In genomic region chr6:67237977-67238376, GRCm38 (mm10) we compare ENCODE assay signal across 8 mouse cellular contexts. TPM values are rescaled to one million over a fixed set of nuclear protein-coding genes. Genes with fewer than 3 reads are reported as not detected.
A peak's percentile ranks its signal among the peaks of the same experiment; 100 is the strongest.
DNase-seq lines count a peak whose midpoint lies in the region; ATAC-seq lines count a peak whose summit lies in the region.

Gene Serbp1, plus strand, starts transcription at chr6:67238176.

- H3K4me3 ChIP-seq in lung, embryonic 15.5 days = no peak within 1 kb of the TSS
- no peak within 1 kb of the TSS for H3K4me3 ChIP-seq in embryonic facial prominence, embryonic 12.5 days
- H3K4me3 ChIP-seq in heart, embryonic 12.5 days = no peak within 1 kb of the TSS
- H3K4me3 ChIP-seq in midbrain, embryonic 15.5 days = no peak within 1 kb of the TSS

- 27% methylated on average over 12 of the region's 12 CpGs for WGBS in lung, embryonic 15.5 days
- 21% methylated on average over 12 of the region's 12 CpGs for WGBS in embryonic facial prominence, embryonic 12.5 days
- WGBS in heart, embryonic 12.5 days = 30% methylated on average over 12 of the region's 12 CpGs
- 29% methylated on average over 12 of the region's 12 CpGs for WGBS in midbrain, embryonic 15.5 days

- intact Hi-C loops in left cerebral cortex, postnatal 10 days (cut with DNase I) = no loop called here

- H3K4me2 ChIP-seq in lung, embryonic 15.5 days = peak within 1 kb of the TSS; percentile 8; the same call in 1 of the 2 replicates
- H3K4me2 ChIP-seq in embryonic facial prominence, embryonic 12.5 days (replicated peaks) = no peak within 1 kb of the TSS
- H3K4me2 ChIP-seq in heart, embryonic 12.5 days = no peak within 1 kb of the TSS
- H3K4me2 ChIP-seq in midbrain, embryonic 15.5 days = no peak within 1 kb of the TSS

- DNase-seq in lung, postnatal 4 days = no peak
- no peak for DNase-seq in left cerebral cortex, postnatal 10 days (ENCODE audit: extremely low spot score in 1 of 2, low spot score in 2 of 2)
- DNase-seq in T-cell, adult 2 months (ENCODE audit: low spot score) = no peak
- no peak for DNase-seq in cerebellum, postnatal 4 days (ENCODE audit: low spot score in 2 of 2)

- H3K27me3 ChIP-seq in lung, embryonic 15.5 days = no peaks in the 10 kb centered on the region
- H3K27me3 ChIP-seq in embryonic facial prominence, embryonic 12.5 days = no peaks in the 10 kb centered on the region
- no peaks in the 10 kb centered on the region for H3K27me3 ChIP-seq in heart, embryonic 12.5 days (replicated peaks)
- H3K27me3 ChIP-seq in midbrain, embryonic 15.5 days (replicated peaks) = no peaks in the 10 kb centered on the region

- H3K27ac ChIP-seq in lung, embryonic 15.5 days = no peak within 1 kb of the TSS
- H3K27ac ChIP-seq in embryonic facial prominence, embryonic 12.5 days = no peak within 1 kb of the TSS
- H3K27ac ChIP-seq in heart, embryonic 12.5 days (ENCODE audit: poor library complexity, severe bottlenecking) = no peak within 1 kb of the TSS
- no peak within 1 kb of the TSS for H3K27ac ChIP-seq in midbrain, embryonic 15.5 days

- H3K4me1 ChIP-seq in lung, embryonic 15.5 days = no peaks in the 10 kb centered on the region
- H3K4me1 ChIP-seq in embryonic facial prominence, embryonic 12.5 days = no peaks in the 10 kb centered on the region
- H3K4me1 ChIP-seq in heart, embryonic 12.5 days (replicated peaks) = no peaks in the 10 kb centered on the region
- no peaks in the 10 kb centered on the region for H3K4me1 ChIP-seq in midbrain, embryonic 15.5 days

- ATAC-seq in lung, embryonic 15.5 days (ENCODE audit: borderline replicate concordance, extremely low read depth, low FRiP score, low TSS enrichment) = no peak
- no peak for ATAC-seq in embryonic facial prominence, embryonic 12.5 days (ENCODE audit: insufficient number of reproducible peaks, insufficient read depth, low FRiP score, low TSS enrichment)
- no peak for ATAC-seq in heart, embryonic 12.5 days (ENCODE audit: insufficient number of reproducible peaks, low FRiP score)
- ATAC-seq in midbrain, embryonic 15.5 days (replicated peaks) = no peak

- no peaks in the 10 kb centered on the region for H3K36me3 ChIP-seq in lung, embryonic 15.5 days
- H3K36me3 ChIP-seq in embryonic facial prominence, embryonic 12.5 days = no peaks in the 10 kb centered on the region
- H3K36me3 ChIP-seq in heart, embryonic 12.5 days = no peaks in the 10 kb centered on the region
- H3K36me3 ChIP-seq in midbrain, embryonic 15.5 days (replicated peaks) = no peaks in the 10 kb centered on the region

- H3K9me3 ChIP-seq in lung, embryonic 15.5 days = no peaks in the 10 kb centered on the region
- no peaks in the 10 kb centered on the region for H3K9me3 ChIP-seq in embryonic facial prominence, embryonic 12.5 days
- no peaks in the 10 kb centered on the region for H3K9me3 ChIP-seq in heart, embryonic 12.5 days (replicated peaks)
- H3K9me3 ChIP-seq in midbrain, embryonic 15.5 days = no peaks in the 10 kb centered on the region

- no peak within 1 kb of the TSS for H3K9ac ChIP-seq in lung, embryonic 15.5 days
- H3K9ac ChIP-seq in embryonic facial prominence, embryonic 12.5 days = no peak within 1 kb of the TSS
- H3K9ac ChIP-seq in heart, embryonic 12.5 days = no peak within 1 kb of the TSS
- no peak within 1 kb of the TSS for H3K9ac ChIP-seq in midbrain, embryonic 15.5 days

RNA-seq across cellular contexts. Expression of gene Serbp1, which starts in this region (rescaled TPM):
- 374 and 403 TPM in 2 replicates for polyA plus RNA-seq in lung, embryonic 15.5 days (2015; fragmentation: Nextera tagmentation; extraction: Ambion mirVana)
- 454 and 487 TPM in 2 replicates for polyA plus RNA-seq in embryonic facial prominence, embryonic 12.5 days (2016; fragmentation: Nextera tagmentation; extraction: Ambion mirVana)
- polyA plus RNA-seq in heart, embryonic 12.5 days (2016; fragmentation: Nextera tagmentation; extraction: Ambion mirVana) = 405 and 423 TPM in 2 replicates
- 100 to 1,000 TPM; 238 to 241 TPM for total RNA-seq in left cerebral cortex, postnatal 10 days (2021)
- polyA plus RNA-seq in midbrain, embryonic 15.5 days (2015; fragmentation: Nextera tagmentation; extraction: Ambion mirVana) = 273 and 287 TPM in 2 replicates
